Mouse (Mus musculus): ENCODE measurements around the gene Mbnl1. TPM values are rescaled to one million over a fixed set of nuclear protein-coding genes. Genes with fewer than 3 reads are reported as not detected.

Mbnl1 gene
- total and polyA plus RNA-seq, 2 experiments from 2014 or later: 70.8 to 94.9 TPM

DNA sequence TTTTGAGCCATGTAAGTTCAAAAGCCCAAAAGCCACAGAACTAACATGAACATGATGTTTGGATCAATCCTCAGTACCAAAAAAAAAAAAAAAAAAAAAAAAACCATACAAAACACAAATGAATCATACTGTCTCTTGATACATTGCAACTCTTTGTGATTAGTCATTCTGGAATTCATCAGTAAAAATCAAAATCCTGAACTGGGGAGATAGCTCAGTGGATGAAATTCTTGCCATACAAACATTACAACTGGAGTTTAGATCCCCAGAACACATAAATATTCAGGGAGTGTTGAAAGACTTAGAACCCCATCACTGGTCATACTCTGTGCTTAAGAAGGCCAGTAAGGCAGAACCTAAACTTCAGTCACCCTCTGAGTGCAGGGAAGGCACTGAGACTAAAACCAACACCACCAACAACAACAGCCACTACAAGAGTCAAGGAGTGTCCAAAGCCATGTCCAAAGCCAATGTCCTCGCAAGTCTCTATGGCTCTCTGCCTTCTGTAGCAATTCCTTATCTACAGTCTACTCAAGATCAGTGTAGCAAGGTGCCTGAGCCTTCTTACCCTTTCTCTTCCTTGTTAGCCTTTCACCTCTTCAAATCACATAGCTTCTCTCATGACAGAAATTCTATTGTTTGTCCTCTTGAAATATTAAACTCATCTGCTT, 160.3 kb downstream of the Mbnl1 start:
- ATAC-seq (ENCODE audit: insufficient read depth, low read depth) (no peak), DNase-seq (ENCODE audit: low spot score) (no peak)
- Histone ChIP-seq H3K36me3 (replicated peaks; ENCODE audit: control insufficient read depth, insufficient read depth, low read length) (peaks cover 12% of the 10 kb centered on the region), H3K9me3 (replicated peaks; ENCODE audit: control insufficient read depth, low read length) (no peaks in the 10 kb centered on the region), H3K4me1 (ENCODE audit: control insufficient read depth, insufficient read depth) (no peaks in the 10 kb centered on the region), H3K27ac (ENCODE audit: low read depth) (no peak overlapping the region), H3K27me3 (ENCODE audit: control insufficient read depth, insufficient read depth, low read length) (no peaks in the 10 kb centered on the region), H3K9ac (replicated peaks; ENCODE audit: low read depth, low read length) (no peak overlapping the region), H3K4me2 (ENCODE audit: low read depth, low read length) (no peak overlapping the region), H3K4me3 (ENCODE audit: low read depth, low read length) (no peak overlapping the region)
- WGBS: 85% methylated on average over 1 of the region's 1 CpGs
- TF ChIP-seq CTCF (IDR thresholded peaks at IDR 0.05; ENCODE audit: low read depth) (no peak), EP300 (IDR thresholded peaks at IDR 0.05; ENCODE audit: low read depth) (no peak)

GRCm38 (mm10) chr3:60638530-60638929, 165.9 kb downstream of the Mbnl1 start:
- no peak overlapping the region for H3K27ac ChIP-seq (ENCODE audit: low read depth)

GRCm38 (mm10) chr3:60639135-60639534, 166.5 kb downstream of the Mbnl1 start:
- no peak overlapping the region for H3K9ac ChIP-seq (replicated peaks; ENCODE audit: low read depth, low read length)
- no peaks in the 10 kb centered on the region for H3K4me1 ChIP-seq (ENCODE audit: control insufficient read depth, insufficient read depth)
- 58% methylated on average over 5 of the region's 5 CpGs for WGBS
- TF ChIP-seq EP300 (IDR thresholded peaks at IDR 0.05; ENCODE audit: low read depth): no peak
- no peak for TF ChIP-seq CTCF (IDR thresholded peaks at IDR 0.05; ENCODE audit: low read depth)
- DNase-seq (ENCODE audit: low spot score) (no peak), ATAC-seq (ENCODE audit: insufficient read depth, low read depth) (no peak)
- H3K9me3 ChIP-seq (replicated peaks; ENCODE audit: control insufficient read depth, low read length): no peaks in the 10 kb centered on the region
- no peak overlapping the region for H3K4me2 ChIP-seq (ENCODE audit: low read depth, low read length)
- H3K27ac ChIP-seq (ENCODE audit: low read depth): no peak overlapping the region
- no peaks in the 10 kb centered on the region for H3K36me3 ChIP-seq (replicated peaks; ENCODE audit: control insufficient read depth, insufficient read depth, low read length)
- H3K4me3 ChIP-seq (ENCODE audit: low read depth, low read length): no peak overlapping the region
- H3K27me3 ChIP-seq (ENCODE audit: control insufficient read depth, insufficient read depth, low read length): no peaks in the 10 kb centered on the region

More at GRCm38 (mm10) chr3:60638530-60638929, 165.9 kb downstream of the Mbnl1 start:
- ATAC-seq (ENCODE audit: insufficient read depth, low read depth) (no peak), DNase-seq (ENCODE audit: low spot score) (no peak)
- Histone ChIP-seq H3K27me3 (ENCODE audit: control insufficient read depth, insufficient read depth, low read length) (no peaks in the 10 kb centered on the region), H3K9ac (replicated peaks; ENCODE audit: low read depth, low read length) (no peak overlapping the region), H3K36me3 (replicated peaks; ENCODE audit: control insufficient read depth, insufficient read depth, low read length) (no peaks in the 10 kb centered on the region), H3K9me3 (replicated peaks; ENCODE audit: control insufficient read depth, low read length) (no peaks in the 10 kb centered on the region), H3K4me2 (ENCODE audit: low read depth, low read length) (no peak overlapping the region), H3K4me1 (ENCODE audit: control insufficient read depth, insufficient read depth) (no peaks in the 10 kb centered on the region), H3K4me3 (ENCODE audit: low read depth, low read length) (no peak overlapping the region)
- TF ChIP-seq CTCF (IDR thresholded peaks at IDR 0.05; ENCODE audit: low read depth): no peak
- no peak for TF ChIP-seq EP300 (IDR thresholded peaks at IDR 0.05; ENCODE audit: low read depth)
- WGBS: 53% methylated on average over 3 of the region's 3 CpGs

GRCm38 (mm10) chr3:60642227-60642626, 169.6 kb downstream of the Mbnl1 start:
- Histone ChIP-seq H3K9ac (replicated peaks; ENCODE audit: low read depth, low read length) (no peak overlapping the region), H3K9me3 (replicated peaks; ENCODE audit: control insufficient read depth, low read length) (no peaks in the 10 kb centered on the region), H3K27me3 (ENCODE audit: control insufficient read depth, insufficient read depth, low read length) (no peaks in the 10 kb centered on the region), H3K4me2 (ENCODE audit: low read depth, low read length) (no peak overlapping the region), H3K4me1 (ENCODE audit: control insufficient read depth, insufficient read depth) (no peaks in the 10 kb centered on the region), H3K27ac (ENCODE audit: low read depth) (no peak overlapping the region), H3K4me3 (ENCODE audit: low read depth, low read length) (no peak overlapping the region), H3K36me3 (replicated peaks; ENCODE audit: control insufficient read depth, insufficient read depth, low read length) (no peaks in the 10 kb centered on the region)
- ATAC-seq (ENCODE audit: insufficient read depth, low read depth) (no peak), DNase-seq (ENCODE audit: low spot score) (no peak)
- TF ChIP-seq CTCF (IDR thresholded peaks at IDR 0.05; ENCODE audit: low read depth) (no peak), EP300 (IDR thresholded peaks at IDR 0.05; ENCODE audit: low read depth) (no peak)
- WGBS: 70% methylated on average over 3 of the region's 3 CpGs

DNA sequence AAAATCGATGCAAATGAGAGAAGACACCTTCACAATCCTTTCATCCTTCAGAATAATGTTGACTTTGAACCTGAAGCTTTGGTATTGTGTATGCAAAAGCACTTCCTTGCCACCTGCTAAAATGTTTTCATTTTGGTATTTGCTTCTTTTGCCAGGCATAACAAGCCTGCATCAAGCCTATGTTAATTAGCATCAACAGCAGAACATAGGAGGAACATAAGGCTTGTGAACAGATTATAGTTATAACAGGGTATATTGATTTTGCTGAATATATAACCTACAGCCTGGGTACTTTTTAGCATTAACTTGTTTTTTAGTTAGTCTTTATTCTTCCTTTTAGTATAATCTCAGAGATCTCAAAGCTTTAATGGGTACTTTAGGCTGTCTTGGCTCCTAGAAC, 172.9 kb downstream of the Mbnl1 start:
- no peaks in the 10 kb centered on the region for H3K36me3 ChIP-seq (replicated peaks; ENCODE audit: control insufficient read depth, insufficient read depth, low read length)
- ATAC-seq (ENCODE audit: insufficient read depth, low read depth): no peak
- 81% methylated on average over 1 of the region's 1 CpGs for WGBS

GRCm38 (mm10) chr3:60648293-60648692, 175.7 kb downstream of the Mbnl1 start:
- Histone ChIP-seq H3K9me3 (replicated peaks; ENCODE audit: control insufficient read depth, low read length) (no peaks in the 10 kb centered on the region), H3K27me3 (ENCODE audit: control insufficient read depth, insufficient read depth, low read length) (no peaks in the 10 kb centered on the region), H3K9ac (replicated peaks; ENCODE audit: low read depth, low read length) (no peak overlapping the region), H3K27ac (ENCODE audit: low read depth) (peak overlapping the region; percentile 48; the same call in 1 of the 2 replicates), H3K4me1 (ENCODE audit: control insufficient read depth, insufficient read depth) (0 out of 2 replicates have a peak, but pooled peaks cover 6% of the 10 kb centered on the region), H3K36me3 (replicated peaks; ENCODE audit: control insufficient read depth, insufficient read depth, low read length) (no peaks in the 10 kb centered on the region), H3K4me2 (ENCODE audit: low read depth, low read length) (no peak overlapping the region), H3K4me3 (ENCODE audit: low read depth, low read length) (no peak overlapping the region)
- TF ChIP-seq EP300 (IDR thresholded peaks at IDR 0.05; ENCODE audit: low read depth) (peak; percentile 38; the same call in 1 of the 2 replicates), CTCF (IDR thresholded peaks at IDR 0.05; ENCODE audit: low read depth) (no peak)
- ATAC-seq (ENCODE audit: insufficient read depth, low read depth): peak; percentile 83
- DNase-seq (ENCODE audit: low spot score): peak; percentile 54
- WGBS: 20% methylated on average over 1 of the region's 1 CpGs

More for the DNA sequence above, 172.9 kb downstream of the Mbnl1 start:
- Histone ChIP-seq H3K27ac (ENCODE audit: low read depth) (no peak overlapping the region), H3K27me3 (ENCODE audit: control insufficient read depth, insufficient read depth, low read length) (no peaks in the 10 kb centered on the region), H3K9me3 (replicated peaks; ENCODE audit: control insufficient read depth, low read length) (no peaks in the 10 kb centered on the region), H3K9ac (replicated peaks; ENCODE audit: low read depth, low read length) (no peak overlapping the region), H3K4me3 (ENCODE audit: low read depth, low read length) (no peak overlapping the region), H3K4me1 (ENCODE audit: control insufficient read depth, insufficient read depth) (0 out of 2 replicates have a peak, but pooled peaks cover 6% of the 10 kb centered on the region), H3K4me2 (ENCODE audit: low read depth, low read length) (no peak overlapping the region)
- no peak for TF ChIP-seq CTCF (IDR thresholded peaks at IDR 0.05; ENCODE audit: low read depth)
- no peak for TF ChIP-seq EP300 (IDR thresholded peaks at IDR 0.05; ENCODE audit: low read depth)
- DNase-seq (ENCODE audit: low spot score): no peak

All from heart, postnatal 0 days (tissue).